Comparison of ENCODE assay signal across 8 mouse cellular contexts in genomic region chr13:42048991-42049773, GRCm38 (mm10). TPM values are rescaled to one million over a fixed set of nuclear protein-coding genes. Genes with fewer than 3 reads are reported as not detected.
DNase-seq lines count a peak whose midpoint lies in the region; ATAC-seq lines count a peak whose summit lies in the region.

No protein-coding gene starts in this region.

- H3K4me2 ChIP-seq in hindbrain, embryonic 14.5 days (replicated peaks), result peak overlapping the region; percentile 92

- H3K36me3 ChIP-seq in hindbrain, embryonic 14.5 days (replicated peaks; ENCODE audit: control insufficient read depth, insufficient read depth), result no peaks in the 10 kb centered on the region

- peaks cover 14% of the 10 kb centered on the region; the same call in 1 of the 2 replicates for H3K4me1 ChIP-seq in hindbrain, embryonic 14.5 days (replicated peaks; ENCODE audit: control insufficient read depth, insufficient read depth, low read length)

- H3K27me3 ChIP-seq in hindbrain, embryonic 14.5 days (ENCODE audit: control insufficient read depth, insufficient read depth, low read length), result no peaks in the 10 kb centered on the region

- peak overlapping the region; percentile 51 for H3K4me3 ChIP-seq in hindbrain, embryonic 14.5 days (replicated peaks; ENCODE audit: low read length)

- peak overlapping the region; percentile 72 for H3K27ac ChIP-seq in hindbrain, embryonic 14.5 days

- H3K9ac ChIP-seq in hindbrain, embryonic 14.5 days, result peak overlapping the region; percentile 73

- ATAC-seq in hindbrain, embryonic 14.5 days (ENCODE audit: low FRiP score), result no peak
- ATAC-seq in megakaryocyte progenitor cell, adult 5-6 weeks (replicated peaks; ENCODE audit: poor library complexity), result peak; percentile 15

- peak; percentile 87 for DNase-seq in Muller cell, postnatal 12 days (ENCODE audit: inconsistent ontology term)
- peak; percentile 79 to 85 for DNase-seq in cerebellum, postnatal 10 days
- peak; percentile 32 to 33 for DNase-seq in frontal cortex, postnatal 25 days (ENCODE audit: low spot score in 2 of 2)
- peak; percentile 59 for DNase-seq in hindbrain, embryonic 14.5 days (ENCODE audit: low spot score)
- peak; percentile 21 to 44 for DNase-seq in left cerebral cortex, adult 8-10 months (ENCODE audit: low spot score in 2 of 2)
- DNase-seq in right cerebral cortex, postnatal 14 days, result peak; percentile 58
- peak; percentile 68 for DNase-seq in urinary bladder, postnatal 25 days (ENCODE audit: low spot score)

- under 1% methylated on average over 48 of the region's 48 CpGs for WGBS in hindbrain, embryonic 14.5 days

- no peaks in the 10 kb centered on the region for H3K9me3 ChIP-seq in hindbrain, embryonic 14.5 days (ENCODE audit: control insufficient read depth, low read length)

RNA-seq across cellular contexts. Expression of gene Hivep1, which starts 2.6 kb away (rescaled TPM):
- polyA plus RNA-seq in hindbrain, embryonic 14.5 days (2014; fragmentation: Nextera tagmentation; extraction: Ambion mirVana), result 21.8 and 23.0 TPM in 2 replicates
- 10 to 100 TPM; 47.6 to 60.6 (median 51.3) TPM for total RNA-seq in left cerebral cortex, adult 8-10 months (2022)
- 36.8 and 40.9 TPM in 2 replicates for total RNA-seq in megakaryocyte progenitor cell, adult 5-6 weeks (2015)
- 10.8 and 13.8 TPM in 2 replicates for total RNA-seq in megakaryocyte progenitor cell, adult 5-6 weeks (2017)

Comparison
In these comparisons a context has a peak if more than half of its experiments do, and no peak if none do; other contexts are left out.
1. DNase-seq: peak in every context shown above with its lines; median percentile 87 in Muller cell, postnatal 12 days; 82 in cerebellum, postnatal 10 days; 68 in urinary bladder, postnatal 25 days; 59 in hindbrain, embryonic 14.5 days; 58 in right cerebral cortex, postnatal 14 days; 32 in frontal cortex, postnatal 25 days; 32 in left cerebral cortex, adult 8-10 months.